Mouse (Mus musculus): ENCODE measurements around the gene Klhl21.

DNA sequence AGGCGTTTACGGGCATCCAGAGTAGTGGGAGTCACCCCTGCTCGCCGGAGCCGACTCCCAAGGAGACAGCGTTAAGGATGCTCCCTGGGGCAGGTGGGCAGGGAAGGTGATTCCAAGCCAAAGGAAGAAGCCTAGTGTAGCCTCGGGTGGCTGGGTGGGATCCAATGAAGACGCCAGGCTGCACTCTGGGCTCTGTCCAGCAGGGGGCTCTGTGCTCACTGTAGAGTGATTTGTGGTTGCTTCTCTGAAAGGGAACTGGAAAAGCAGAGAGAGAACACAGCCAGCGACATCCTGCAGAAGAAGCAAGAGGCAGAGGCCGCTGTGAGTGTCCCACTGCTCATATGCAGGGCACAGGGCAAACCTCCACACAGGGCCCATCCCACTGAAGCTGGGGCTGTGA lies 30.9 kb upstream of the Klhl21 start:
- TF ChIP-seq CTCF (IDR thresholded peaks at IDR 0.05; ENCODE audit: low read depth) (peak; percentile 95), EP300 (IDR thresholded peaks at IDR 0.05; ENCODE audit: low read depth) (no peak)

Measured in liver, embryonic 14.5 days (tissue).